Comparison of ENCODE assay signal across 12 mouse cellular contexts in genomic region chr1:164722054-164722453, GRCm38 (mm10).
DNase-seq lines count a peak whose midpoint lies in the region; ATAC-seq and TF ChIP-seq lines count a peak whose summit lies in the region.
"Had no signal": no experiment of that assay in that cellular context is flagged by ENCODE, and none has a peak within 500 bp of the region (broad histone marks: within the 10 kb centered on the region; RNA-seq: fewer than 3 reads in every experiment).

No protein-coding gene starts in this region.

- intact Hi-C loops in heart, postnatal 10 days (cut with DNase I), result no loop called here

- ATAC-seq in inflammation-experienced regulatory T-cells, adult 6 months, result no peak

- TF ChIP-seq CTCF in olfactory bulb, adult 2 months (IDR thresholded peaks at IDR 0.05; ENCODE audit: insufficient read depth, low read depth, low read length), result no peak

- peaks cover 4% of the 10 kb centered on the region for H3K4me1 ChIP-seq in olfactory bulb, adult 2 months (ENCODE audit: control insufficient read depth, insufficient read depth, low read length)
- H3K4me1 ChIP-seq: limb, embryonic 13.5 days had no signal

- TF ChIP-seq POLR2A in olfactory bulb, adult 2 months (IDR thresholded peaks at IDR 0.05; ENCODE audit: insufficient read depth, low read depth, low read length), result no peak

- peak overlapping the region; percentile 79 for H3K27ac ChIP-seq in olfactory bulb, adult 2 months (ENCODE audit: insufficient read depth, low read depth, low read length)
- H3K27ac ChIP-seq: limb, embryonic 13.5 days; macrophage; stomach, postnatal 0 days had no signal

- peak; percentile 92 for DNase-seq in heart, adult 11 months
- no peak for DNase-seq in heart, postnatal 10 days
- DNase-seq in embryo, embryonic 11 days, result peak; percentile 13
- peak; percentile 52 to 54 for DNase-seq in layer of hippocampus, adult 8-10 months (ENCODE audit: low spot score in 2 of 2)
- no peak for DNase-seq in gastrocnemius, adult 8-10 months (ENCODE audit: low spot score in 2 of 2)
- no peak for DNase-seq in adrenal gland, adult (ENCODE audit: inconsistent age in 2 of 2, low spot score in 1 of 2)
- DNase-seq: cerebellum, adult 11 months had no signal

- no peak overlapping the region for H3K4me3 ChIP-seq in olfactory bulb, adult 2 months (ENCODE audit: insufficient read depth, low read depth, low read length)
- H3K4me3 ChIP-seq: limb, embryonic 13.5 days had no signal

- WGBS in olfactory bulb, adult 2 months, result 7% methylated on average over 1 of the region's 1 CpGs

Comparison
In these comparisons a context has a peak if more than half of its experiments do, and no peak if none do; other contexts are left out.
1. DNase-seq: peak in heart, adult 11 months (single experiment), embryo, embryonic 11 days (single experiment) and layer of hippocampus, adult 8-10 months (2 of 2); none in heart, postnatal 10 days (0 of 2), gastrocnemius, adult 8-10 months (0 of 2) and adrenal gland, adult (0 of 2).